Mouse (Mus musculus) CH12.LX (cell line): ENCODE measurements around the gene Slc10a7. TPM values are rescaled to one million over a fixed set of nuclear protein-coding genes. Genes with fewer than 3 reads are reported as not detected.

Experiments used
- DNase-seq: peaks from one replicate; pipeline ENCODE4 v3.0.0-alpha.2; 2013; ENCODE audit errors: extremely low read depth
- H3K27ac ChIP-seq: 2 replicates; pipeline ENCODE4 v1.5.1; 2012; ENCODE audit warnings: low read depth, mild to moderate bottlenecking, control low read depth, moderate library complexity; ENCODE audit not compliant: insufficient read depth
- H3K27me3 ChIP-seq: replicated peaks from 2 replicates; pipeline ENCODE3; 2012; ENCODE audit warnings: inconsistent platforms
- H3K36me3 ChIP-seq, 2 experiments: replicated peaks in 1 of 2; 2 replicates each; pipeline versions ENCODE3 to v1.6.1; 2012; ENCODE audit warnings: inconsistent platforms in 1 of 2, low read length in 1 of 2, mild to moderate bottlenecking in 1 of 2, mixed read lengths in 1 of 2, moderate library complexity in 1 of 2; ENCODE audit not compliant: control insufficient read depth in 1 of 2, insufficient read depth in 1 of 2
- H3K4me1 ChIP-seq, 2 experiments: 2 replicates each; pipeline ENCODE4 v1.6.1; 2012; ENCODE audit warnings: inconsistent platforms in 1 of 2, moderate library complexity in 1 of 2; ENCODE audit not compliant: insufficient read depth in 2 of 2, control insufficient read depth in 1 of 2
- H3K4me2 ChIP-seq: 2 replicates; pipeline ENCODE4 v1.6.1; 2012; ENCODE audit warnings: low read depth, mild to moderate bottlenecking, control low read depth; ENCODE audit not compliant: poor library complexity, insufficient read depth, severe bottlenecking
- H3K4me3 ChIP-seq, 3 experiments: fragments of 150-350 bp in 1 of 3; sonication (generic) in 1 of 3; replicated peaks in 1 of 3; 2 replicates each; pipeline versions ENCODE3 to v1.5.1; 2011 to 2012; ENCODE audit warnings: low read depth in 2 of 3, low read length in 2 of 3, mild to moderate bottlenecking in 2 of 3, moderate library complexity in 2 of 3, control low read depth in 1 of 3, improper control_type of control experiment in 1 of 3, inconsistent platforms in 1 of 3, mixed read lengths in 1 of 3; ENCODE audit not compliant: poor library complexity in 1 of 3
- H3K79me2 ChIP-seq: replicated peaks from 2 replicates; pipeline ENCODE4 v1.6.1; 2012; ENCODE audit warnings: mild to moderate bottlenecking, moderate library complexity; ENCODE audit not compliant: control insufficient read depth, poor library complexity, insufficient read depth, severe bottlenecking; ENCODE audit errors: extremely low read depth
- H3K9ac ChIP-seq: 2 replicates; pipeline ENCODE4 v1.6.1; 2012; ENCODE audit warnings: low read depth, mild to moderate bottlenecking, control low read depth, moderate library complexity; ENCODE audit not compliant: insufficient read depth
- H3K9me3 ChIP-seq: replicated peaks from 2 replicates; pipeline ENCODE3; 2012; ENCODE audit warnings: low read length, inconsistent platforms, mixed read lengths
- CHD1 ChIP-seq: IDR thresholded peaks from 2 replicates; pipeline ENCODE4 v1.6.1; 2012; ENCODE audit warnings: low read depth, low read length, improper control_type of control experiment, inconsistent platforms
- CHD2 ChIP-seq: IDR thresholded peaks from 2 replicates; pipeline ENCODE4 v1.6.1; 2011; ENCODE audit warnings: low read length, improper control_type of control experiment
- GABPA ChIP-seq: IDR thresholded peaks from 2 replicates; pipeline ENCODE4 v1.6.1; 2012; ENCODE audit warnings: low read depth, low read length, improper control_type of control experiment, inconsistent platforms; ENCODE audit not compliant: insufficient replicate concordance
- HCFC1 ChIP-seq: IDR thresholded peaks from 2 replicates; pipeline ENCODE4 v1.6.1; 2012; ENCODE audit warnings: low read depth, mild to moderate bottlenecking, inconsistent platforms, low read length, improper control_type of control experiment
- JUN ChIP-seq: IDR thresholded peaks from 2 replicates; pipeline ENCODE4 v1.6.1; 2011; ENCODE audit warnings: low read depth, mild to moderate bottlenecking, low read length, improper control_type of control experiment, moderate library complexity; ENCODE audit not compliant: insufficient read depth
- JUND ChIP-seq: conservative IDR thresholded peaks from 2 replicates; pipeline ENCODE4 v1.6.1; 2011; ENCODE audit warnings: low read depth, low read length, improper control_type of control experiment
- KAT2A ChIP-seq: IDR thresholded peaks from 2 replicates; pipeline ENCODE4 v1.6.1; 2012; ENCODE audit warnings: low read length, improper control_type of control experiment, inconsistent platforms; ENCODE audit not compliant: insufficient replicate concordance
- MAX ChIP-seq: IDR thresholded peaks from 2 replicates; pipeline ENCODE4 v1.6.1; 2011; ENCODE audit warnings: low read length, improper control_type of control experiment
- MAZ ChIP-seq: IDR thresholded peaks from 2 replicates; pipeline ENCODE4 v1.6.1; 2012; ENCODE audit warnings: low read depth, mild to moderate bottlenecking, inconsistent platforms, low read length, improper control_type of control experiment, moderate library complexity
- RAD21 ChIP-seq: IDR thresholded peaks from 2 replicates; pipeline ENCODE4 v1.6.1; 2011; ENCODE audit warnings: low read depth, mild to moderate bottlenecking, low read length, improper control_type of control experiment, moderate library complexity
- RCOR1 ChIP-seq: conservative IDR thresholded peaks from 2 replicates; pipeline ENCODE4 v1.6.1; 2012; ENCODE audit warnings: low read depth, mild to moderate bottlenecking, inconsistent platforms, low read length, improper control_type of control experiment
- SIN3A ChIP-seq: IDR thresholded peaks from 2 replicates; pipeline ENCODE4 v1.6.1; 2012; ENCODE audit warnings: low read length, improper control_type of control experiment, inconsistent platforms
- TBP ChIP-seq: conservative IDR thresholded peaks from 2 replicates; pipeline ENCODE4 v1.6.1; 2011; ENCODE audit warnings: low read depth, low read length, improper control_type of control experiment
- USF2 ChIP-seq: conservative IDR thresholded peaks from 2 replicates; pipeline ENCODE4 v1.6.1; 2011; ENCODE audit warnings: low read depth, low read length, improper control_type of control experiment
- ZC3H11A ChIP-seq: IDR thresholded peaks from 2 replicates; pipeline ENCODE4 v1.6.1; 2012; ENCODE audit warnings: low read depth, mild to moderate bottlenecking, inconsistent platforms, low read length, improper control_type of control experiment
- ZMIZ1 ChIP-seq: IDR thresholded peaks from 2 replicates; pipeline ENCODE4 v1.6.1; 2012; ENCODE audit warnings: low read depth, mild to moderate bottlenecking, inconsistent platforms, low read length, improper control_type of control experiment
- ZNF384 ChIP-seq: IDR thresholded peaks from 2 replicates; pipeline ENCODE4 v1.6.1; 2012; ENCODE audit warnings: low read depth, low read length, improper control_type of control experiment, inconsistent platforms
- dilution Hi-C: fragments of 300-500 bp; cut with MboI; formaldehyde crosslinking; loops from 2 replicates; pipeline ENCODE4 v1.14.3; 2020; ENCODE audit warnings: low sequenced_read_pairs; ENCODE audit not compliant: extremely low pct_unique_long_range_greater_than_20kb, extremely low pct_ligation_motif_present
- in situ Hi-C: fragments of 300-500 bp; cut with MboI; formaldehyde crosslinking; loops from 3 replicates; pipeline ENCODE4 v1.14.3; 2019; ENCODE audit warnings: low sequenced_read_pairs, low pct_ligation_motif_present, low pct_unique_long_range_greater_than_20kb, mixed read lengths
- polyA plus RNA-seq: library from polyadenylated mRNA; unstranded; fragments of >175 nt; gene quantifications from 2 replicates; pipeline ENCODE4 v1.2.1, GENCODE M21; 2012; ENCODE audit warnings: low read depth; ENCODE audit not compliant: insufficient read length
- total RNA-seq, 2 experiments: library from RNA; depleted of rRNA; stranded (reverse); fragments of 300-350 nt in 1 of 2; fragments of >200 nt in 1 of 2; gene quantifications; 2 replicates each; pipeline ENCODE4 v1.2.3; 2012 to 2014

The Slc10a7 gene
- total and polyA plus RNA-seq, 3 experiments: 10.8 to 20.4 (median 16.3) TPM

- dilution Hi-C loops (no loop called here), in situ Hi-C loops (no loop called here)
- H3K27me3 ChIP-seq: no peaks in the 10 kb centered on the region
Observed at GRCm38 (mm10) chr8:78678541-78679219, 169.5 kb downstream of the Slc10a7 start.

GRCm38 (mm10) chr8:78690795-78691194, 181.6 kb downstream of the Slc10a7 start:
- no peak overlapping the region for H3K4me2 ChIP-seq
- TF ChIP-seq ZNF384: no peak
- no peak for DNase-seq
- H3K9me3 ChIP-seq: no peaks in the 10 kb centered on the region
- H3K79me2 ChIP-seq: no peaks in the 10 kb centered on the region
- no peaks in the 10 kb centered on the region for H3K4me1 ChIP-seq
- peaks cover 4 to 69% of the 10 kb centered on the region in 2 experiments for H3K36me3 ChIP-seq
- H3K27me3 ChIP-seq: no peaks in the 10 kb centered on the region
- dilution Hi-C loops: no loop called here
- H3K9ac ChIP-seq: no peak overlapping the region
- in situ Hi-C loops: no loop called here
- no peak overlapping the region for H3K4me3 ChIP-seq
- no peak overlapping the region for H3K27ac ChIP-seq

More at GRCm38 (mm10) chr8:78678541-78679219, 169.5 kb downstream of the Slc10a7 start:
- Histone ChIP-seq H3K79me2 (no peaks in the 10 kb centered on the region), H3K4me1 (no peaks in the 10 kb centered on the region), H3K36me3 (peaks cover 3 to 23% of the 10 kb centered on the region in 2 experiments), H3K4me3 (no peak overlapping the region), H3K9ac (no peak overlapping the region), H3K9me3 (no peaks in the 10 kb centered on the region), H3K27ac (no peak overlapping the region), H3K4me2 (no peak overlapping the region)
- no peak for DNase-seq
- no peak for TF ChIP-seq ZC3H11A
- TF ChIP-seq HCFC1: no peak
- no peak for TF ChIP-seq CHD1
- no peak for TF ChIP-seq KAT2A
- no peak for TF ChIP-seq CHD2
- TF ChIP-seq RAD21: no peak
- no peak for TF ChIP-seq ZMIZ1
- no peak for TF ChIP-seq RCOR1

GRCm38 (mm10) chr8:78698331-78698741, 189.2 kb downstream of the Slc10a7 start:
- no peaks in the 10 kb centered on the region for H3K4me1 ChIP-seq
- H3K27me3 ChIP-seq: no peaks in the 10 kb centered on the region
- H3K27ac ChIP-seq: no peak overlapping the region
- dilution Hi-C loops: no loop called here
- peaks cover 3% of the 10 kb centered on the region for H3K9me3 ChIP-seq
- in situ Hi-C loops: no loop called here
- H3K36me3 ChIP-seq: peaks cover 3 to 58% of the 10 kb centered on the region in 2 experiments
- TF ChIP-seq JUND (no peak), TBP (no peak), SIN3A (no peak), JUN (no peak), CHD2 (no peak), MAX (no peak), RCOR1 (no peak), MAZ (no peak), ZNF384 (no peak), GABPA (no peak), USF2 (no peak)
- no peak overlapping the region for H3K9ac ChIP-seq
- no peak overlapping the region for H3K4me2 ChIP-seq
- DNase-seq: no peak
- H3K4me3 ChIP-seq: no peak overlapping the region
- no peaks in the 10 kb centered on the region for H3K79me2 ChIP-seq
